Mouse (Mus musculus): ENCODE results near the gene Olfr148. TPM values are rescaled to one million over a fixed set of nuclear protein-coding genes. Genes with fewer than 3 reads are reported as not detected.

Olfr148 gene
- polyA plus RNA-seq (2015; fragmentation: Nextera tagmentation; extraction: Ambion mirVana): not detected in 2 replicates

DNA sequence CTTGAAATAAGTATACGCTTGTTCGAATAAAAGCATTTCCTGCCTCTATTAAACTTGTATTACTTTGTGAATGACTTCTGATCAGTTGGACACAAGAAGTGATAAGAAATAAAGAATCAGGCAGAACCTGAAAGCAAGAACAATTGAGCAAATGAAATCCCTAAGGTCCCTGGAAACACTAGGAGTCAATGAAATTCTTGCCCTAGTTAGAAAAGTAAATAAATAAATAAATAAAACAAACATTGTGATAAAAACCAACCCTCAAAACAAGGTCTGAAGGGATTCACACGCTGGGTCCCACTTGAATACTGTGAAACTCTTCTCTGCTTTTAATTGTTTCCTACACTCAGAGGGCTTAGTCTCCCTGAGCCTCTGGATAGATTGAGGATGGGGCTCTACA is at the start of gene Olfr148:
Olfr148 (plus strand) TSS at position 301 of the 400 bp plus-strand sequence.
- Histone ChIP-seq H3K4me3 (replicated peaks; ENCODE audit: low read length) (no peak within 1 kb of the TSS), H3K4me1 (replicated peaks; ENCODE audit: control insufficient read depth, insufficient read depth, low read length) (no peaks in the 10 kb centered on the region), H3K9ac (replicated peaks; ENCODE audit: low read depth, low read length) (no peak within 1 kb of the TSS), H3K36me3 (ENCODE audit: control insufficient read depth, insufficient read depth) (no peaks in the 10 kb centered on the region), H3K27ac (ENCODE audit: low read length) (no peak within 1 kb of the TSS), H3K27me3 (replicated peaks; ENCODE audit: control insufficient read depth, insufficient read depth, low read length) (no peaks in the 10 kb centered on the region), H3K9me3 (ENCODE audit: control insufficient read depth, low read length) (no peaks in the 10 kb centered on the region), H3K4me2 (ENCODE audit: low read length) (no peak within 1 kb of the TSS)
- WGBS: 71% methylated on average over 3 of the region's 3 CpGs
- ATAC-seq: no peak

DNA sequence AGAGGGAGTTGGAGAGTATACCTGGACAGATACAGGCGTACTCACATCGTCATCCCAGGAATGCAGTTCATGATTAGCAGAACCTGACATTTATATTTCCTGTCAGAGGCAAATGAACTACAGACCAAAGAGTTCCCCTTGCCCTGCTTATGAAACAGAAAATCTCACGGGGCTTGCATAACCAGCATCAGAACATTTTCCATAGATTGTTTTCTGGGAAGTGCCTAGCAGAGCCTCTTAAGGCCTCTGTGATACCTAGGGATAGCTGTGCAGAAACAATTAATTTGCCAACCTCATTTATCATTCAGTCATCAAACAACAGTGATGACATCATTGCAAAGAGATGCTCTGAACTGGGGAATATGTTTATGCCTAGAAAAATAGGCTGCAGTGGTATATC is 35.0 kb upstream of the Olfr148 start, which contains the start of gene Olfr959:
Olfr959 (minus strand) TSS at position 101 of the 400 bp plus-strand sequence.
- 86% methylated on average over 3 of the region's 3 CpGs for WGBS
- Histone ChIP-seq H3K4me1 (replicated peaks; ENCODE audit: control insufficient read depth, insufficient read depth, low read length) (no peaks in the 10 kb centered on the region), H3K36me3 (ENCODE audit: control insufficient read depth, insufficient read depth) (no peaks in the 10 kb centered on the region), H3K9me3 (ENCODE audit: control insufficient read depth, low read length) (no peaks in the 10 kb centered on the region), H3K27ac (ENCODE audit: low read length) (no peak within 1 kb of the TSS), H3K4me2 (ENCODE audit: low read length) (no peak within 1 kb of the TSS), H3K4me3 (replicated peaks; ENCODE audit: low read length) (no peak within 1 kb of the TSS), H3K27me3 (replicated peaks; ENCODE audit: control insufficient read depth, insufficient read depth, low read length) (no peaks in the 10 kb centered on the region), H3K9ac (replicated peaks; ENCODE audit: low read depth, low read length) (no peak within 1 kb of the TSS)
- ATAC-seq: no peak

DNA sequence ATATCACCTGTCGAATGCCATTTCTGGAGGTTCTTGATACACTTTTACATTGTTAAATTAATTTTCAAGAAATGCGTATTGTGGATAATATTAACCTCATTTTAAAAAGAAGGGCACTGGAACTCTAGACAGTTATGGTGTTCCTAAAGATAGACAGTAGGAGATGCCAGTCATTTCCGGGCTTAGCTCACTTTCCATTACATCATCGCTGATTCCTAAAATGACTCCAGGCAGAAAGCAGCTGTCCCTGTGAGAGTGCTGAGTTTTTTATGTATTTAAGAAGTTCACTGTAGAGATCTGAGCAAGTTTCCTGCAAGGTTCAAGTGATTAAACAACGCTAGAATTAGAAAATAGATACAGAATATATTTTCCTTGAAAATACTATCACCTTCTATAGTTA is 33.4 kb upstream of the Olfr148 start:
- Histone ChIP-seq H3K36me3 (ENCODE audit: control insufficient read depth, insufficient read depth) (no peaks in the 10 kb centered on the region), H3K27me3 (replicated peaks; ENCODE audit: control insufficient read depth, insufficient read depth, low read length) (no peaks in the 10 kb centered on the region), H3K27ac (ENCODE audit: low read length) (no peak overlapping the region), H3K4me3 (replicated peaks; ENCODE audit: low read length) (no peak overlapping the region), H3K9ac (replicated peaks; ENCODE audit: low read depth, low read length) (no peak overlapping the region), H3K4me1 (replicated peaks; ENCODE audit: control insufficient read depth, insufficient read depth, low read length) (no peaks in the 10 kb centered on the region), H3K9me3 (ENCODE audit: control insufficient read depth, low read length) (no peaks in the 10 kb centered on the region), H3K4me2 (ENCODE audit: low read length) (no peak overlapping the region)
- 91% methylated on average over 5 of the region's 5 CpGs for WGBS
- ATAC-seq: no peak

DNA sequence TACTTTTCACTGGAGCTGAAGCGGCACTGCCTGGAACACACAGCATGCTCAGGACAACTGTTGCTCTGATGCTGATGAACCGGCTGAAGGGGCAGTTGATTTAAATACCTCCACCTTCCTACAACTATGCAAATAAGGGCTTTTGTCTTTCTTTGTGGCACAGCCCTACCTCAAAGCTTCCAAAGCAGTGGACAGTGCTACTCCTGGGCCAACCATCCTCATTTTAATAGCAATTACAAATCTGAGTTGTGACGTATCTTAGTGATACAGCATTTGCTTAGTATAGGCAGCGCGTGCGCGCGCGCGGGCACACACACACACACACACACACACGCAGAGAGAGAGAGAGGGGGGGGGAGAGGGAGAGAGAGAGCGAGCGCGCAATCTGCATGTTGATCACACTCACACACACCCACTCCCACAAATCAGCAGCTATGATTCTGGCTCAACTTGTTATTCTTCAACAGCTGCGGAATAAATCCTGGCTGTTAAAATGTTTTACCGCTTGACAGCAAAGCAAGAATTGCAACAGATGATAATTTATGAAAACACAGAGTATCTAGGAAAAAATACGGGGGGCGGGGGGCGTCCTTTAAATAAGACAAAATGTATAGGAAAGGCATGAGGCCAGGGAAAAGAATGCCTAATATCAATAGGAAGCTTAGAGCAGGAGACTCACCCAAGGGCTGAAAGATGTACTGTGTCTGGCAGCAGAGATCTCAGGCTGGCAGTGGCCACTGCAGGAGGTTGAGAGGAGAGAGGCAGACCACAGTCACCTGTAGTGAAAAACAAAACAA is 7.7 kb upstream of the Olfr148 start:
- Histone ChIP-seq H3K9ac (replicated peaks; ENCODE audit: low read depth, low read length) (peak overlapping the region; percentile 43; the same call in 1 of the 2 replicates), H3K4me1 (replicated peaks; ENCODE audit: control insufficient read depth, insufficient read depth, low read length) (peaks cover 10% of the 10 kb centered on the region), H3K9me3 (ENCODE audit: control insufficient read depth, low read length) (no peaks in the 10 kb centered on the region), H3K4me2 (ENCODE audit: low read length) (peak overlapping the region; percentile 63), H3K36me3 (ENCODE audit: control insufficient read depth, insufficient read depth) (no peaks in the 10 kb centered on the region), H3K4me3 (replicated peaks; ENCODE audit: low read length) (peak overlapping the region; percentile 42), H3K27me3 (replicated peaks; ENCODE audit: control insufficient read depth, insufficient read depth, low read length) (no peaks in the 10 kb centered on the region), H3K27ac (ENCODE audit: low read length) (peak overlapping the region; percentile 59; the same call in 1 of the 2 replicates)
- peak; percentile 95 for ATAC-seq
- 0% methylated on average over 19 of the region's 19 CpGs for WGBS

DNA sequence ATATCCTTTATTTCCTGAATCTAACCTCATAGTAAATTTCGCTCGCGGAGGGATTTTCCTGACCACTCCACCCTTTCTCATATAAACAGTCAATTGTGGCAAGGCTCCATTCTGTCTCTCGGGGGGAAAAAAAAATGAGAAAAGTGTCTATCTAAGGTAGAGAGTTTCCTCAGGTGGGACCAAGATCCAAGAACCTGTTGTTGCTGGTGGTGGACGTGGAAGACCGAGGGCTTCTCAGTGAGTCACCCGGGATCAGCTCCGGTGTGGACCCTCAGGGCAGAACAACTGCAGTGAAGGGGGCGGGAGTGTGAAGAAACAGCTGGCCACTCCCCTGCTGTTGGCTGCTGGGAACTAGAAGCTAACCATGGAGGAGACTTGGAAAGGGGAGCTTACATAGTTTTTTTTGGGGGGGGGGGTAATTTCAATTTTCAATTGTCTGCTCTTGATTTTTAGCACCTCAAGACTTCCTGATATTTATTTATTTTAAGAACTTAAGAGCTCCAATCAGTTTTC is 7.1 kb upstream of the Olfr148 start:
- H3K27me3 ChIP-seq (replicated peaks; ENCODE audit: control insufficient read depth, insufficient read depth, low read length): no peaks in the 10 kb centered on the region
- H3K4me1 ChIP-seq (replicated peaks; ENCODE audit: control insufficient read depth, insufficient read depth, low read length): peaks cover 10% of the 10 kb centered on the region
- no peaks in the 10 kb centered on the region for H3K9me3 ChIP-seq (ENCODE audit: control insufficient read depth, low read length)
- H3K4me3 ChIP-seq (replicated peaks; ENCODE audit: low read length): peak overlapping the region; percentile 42
- peak overlapping the region; percentile 59; the same call in 1 of the 2 replicates for H3K27ac ChIP-seq (ENCODE audit: low read length)
- peak overlapping the region; percentile 43; the same call in 1 of the 2 replicates for H3K9ac ChIP-seq (replicated peaks; ENCODE audit: low read depth, low read length)
- peak overlapping the region; percentile 63 for H3K4me2 ChIP-seq (ENCODE audit: low read length)
- peak; percentile 27; the same call in 1 of the 2 replicates for ATAC-seq
- no peaks in the 10 kb centered on the region for H3K36me3 ChIP-seq (ENCODE audit: control insufficient read depth, insufficient read depth)
- 0% methylated on average over 9 of the region's 9 CpGs for WGBS

DNA sequence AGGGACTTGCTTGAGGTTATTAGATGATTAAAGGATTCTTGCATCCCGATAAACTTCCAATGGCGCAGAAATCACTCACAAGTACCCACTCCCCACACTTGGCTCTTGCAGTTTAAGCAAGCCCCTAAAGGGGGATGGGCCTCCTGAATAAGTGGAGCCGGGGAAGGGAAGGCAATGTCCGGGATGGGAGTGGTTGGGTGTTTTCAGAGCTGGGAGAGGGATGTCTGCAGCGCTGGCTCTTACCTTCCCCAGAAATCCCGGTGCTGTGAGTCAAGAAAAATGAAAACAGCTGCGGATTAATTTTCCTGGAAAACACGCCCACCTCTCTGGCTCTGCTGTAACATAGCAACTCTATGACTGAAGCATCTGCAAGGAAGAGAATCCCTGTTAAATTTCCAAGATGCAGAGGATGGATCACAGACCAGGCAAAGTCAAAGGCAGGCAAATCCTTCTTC is 6.4 kb upstream of the Olfr148 start, which contains the start of gene AW551984:
AW551984 (minus strand) TSS at position 405 of the 455 bp plus-strand sequence.
- Histone ChIP-seq H3K36me3 (ENCODE audit: control insufficient read depth, insufficient read depth) (no peaks in the 10 kb centered on the region), H3K9me3 (ENCODE audit: control insufficient read depth, low read length) (no peaks in the 10 kb centered on the region), H3K4me1 (replicated peaks; ENCODE audit: control insufficient read depth, insufficient read depth, low read length) (peaks cover 10% of the 10 kb centered on the region), H3K27ac (ENCODE audit: low read length) (no peak within 1 kb of the TSS), H3K27me3 (replicated peaks; ENCODE audit: control insufficient read depth, insufficient read depth, low read length) (no peaks in the 10 kb centered on the region), H3K4me2 (ENCODE audit: low read length) (peak within 1 kb of the TSS; percentile 63), H3K4me3 (replicated peaks; ENCODE audit: low read length) (peak within 1 kb of the TSS; percentile 42), H3K9ac (replicated peaks; ENCODE audit: low read depth, low read length) (peak within 1 kb of the TSS; percentile 43; the same call in 1 of the 2 replicates)
- under 1% methylated on average over 8 of the region's 8 CpGs for WGBS
- ATAC-seq: peak; percentile 29

DNA sequence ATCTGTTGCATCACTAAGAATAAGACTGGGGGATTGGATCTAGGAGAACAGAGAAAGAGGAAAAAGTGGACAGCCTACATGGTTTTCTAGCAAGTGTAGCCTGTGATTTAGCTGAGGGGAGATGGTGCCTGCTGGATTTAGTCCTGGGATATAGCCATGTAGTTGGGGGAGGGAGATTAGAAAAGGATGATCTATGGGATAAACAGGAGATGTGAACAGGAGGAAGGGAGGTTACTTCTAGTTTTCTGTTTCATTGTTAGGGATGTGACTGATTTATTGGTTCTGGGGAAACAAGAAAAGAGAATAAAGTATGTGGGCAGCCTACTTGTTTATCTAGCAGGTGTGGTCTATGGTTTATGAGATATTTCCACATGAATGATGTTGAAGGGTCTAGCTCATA is 2.0 kb upstream of the Olfr148 start:
- Histone ChIP-seq H3K27ac (ENCODE audit: low read length) (no peak overlapping the region), H3K27me3 (replicated peaks; ENCODE audit: control insufficient read depth, insufficient read depth, low read length) (no peaks in the 10 kb centered on the region), H3K4me3 (replicated peaks; ENCODE audit: low read length) (no peak overlapping the region), H3K4me2 (ENCODE audit: low read length) (no peak overlapping the region), H3K4me1 (replicated peaks; ENCODE audit: control insufficient read depth, insufficient read depth, low read length) (peaks cover 4% of the 10 kb centered on the region), H3K9me3 (ENCODE audit: control insufficient read depth, low read length) (no peaks in the 10 kb centered on the region), H3K9ac (replicated peaks; ENCODE audit: low read depth, low read length) (no peak overlapping the region), H3K36me3 (ENCODE audit: control insufficient read depth, insufficient read depth) (no peaks in the 10 kb centered on the region)
- ATAC-seq: no peak

DNA sequence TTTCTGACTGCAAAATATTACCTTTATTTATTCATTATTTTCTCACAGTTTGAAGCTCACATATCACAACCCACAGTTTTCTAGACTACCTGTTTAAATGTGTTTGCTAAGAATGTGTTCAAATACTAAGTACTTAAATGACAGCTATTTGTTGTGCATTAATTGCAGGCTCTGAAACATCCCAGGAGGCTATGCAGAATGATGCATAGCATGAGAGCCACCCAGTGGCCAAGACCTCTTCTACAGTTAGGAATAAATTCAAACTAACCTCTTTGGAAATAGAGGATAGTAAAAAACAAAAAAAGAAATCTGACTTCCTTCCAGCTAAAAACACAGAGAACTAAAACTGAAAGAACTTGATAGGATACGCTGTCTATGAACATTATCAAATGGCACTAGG is 1.5 kb downstream of the Olfr148 start:
- Histone ChIP-seq H3K9me3 (ENCODE audit: control insufficient read depth, low read length) (no peaks in the 10 kb centered on the region), H3K4me2 (ENCODE audit: low read length) (no peak overlapping the region), H3K36me3 (ENCODE audit: control insufficient read depth, insufficient read depth) (no peaks in the 10 kb centered on the region), H3K27ac (ENCODE audit: low read length) (no peak overlapping the region), H3K27me3 (replicated peaks; ENCODE audit: control insufficient read depth, insufficient read depth, low read length) (no peaks in the 10 kb centered on the region), H3K9ac (replicated peaks; ENCODE audit: low read depth, low read length) (no peak overlapping the region), H3K4me3 (replicated peaks; ENCODE audit: low read length) (no peak overlapping the region), H3K4me1 (replicated peaks; ENCODE audit: control insufficient read depth, insufficient read depth, low read length) (no peaks in the 10 kb centered on the region)
- WGBS: 67% methylated on average over 1 of the region's 1 CpGs
- ATAC-seq: peak; percentile 81

DNA sequence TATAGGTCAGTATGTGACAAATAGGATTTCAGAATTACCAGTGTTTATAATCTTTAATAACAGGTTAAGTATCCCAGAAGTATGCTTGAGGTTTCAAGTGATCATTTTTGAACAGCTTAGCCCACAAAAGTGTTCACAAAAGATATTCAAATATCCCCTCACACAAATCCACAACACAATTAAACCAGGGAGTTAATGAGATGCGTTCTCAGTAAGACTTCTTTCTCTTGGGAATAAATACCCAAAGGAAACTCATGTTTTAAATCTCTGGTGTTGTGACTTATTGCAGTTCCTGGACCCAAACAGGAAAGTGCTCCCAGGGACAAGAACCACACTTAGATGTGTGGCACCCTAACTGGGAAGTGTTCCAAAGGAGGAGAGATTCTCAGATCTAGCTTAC is 10.6 kb downstream of the Olfr148 start, which contains the start of gene Olfr960:
Olfr960 (plus strand) TSS at position 301 of the 400 bp plus-strand sequence.
- Histone ChIP-seq H3K9ac (replicated peaks; ENCODE audit: low read depth, low read length) (no peak within 1 kb of the TSS), H3K4me3 (replicated peaks; ENCODE audit: low read length) (no peak within 1 kb of the TSS), H3K36me3 (ENCODE audit: control insufficient read depth, insufficient read depth) (no peaks in the 10 kb centered on the region), H3K27me3 (replicated peaks; ENCODE audit: control insufficient read depth, insufficient read depth, low read length) (no peaks in the 10 kb centered on the region), H3K9me3 (ENCODE audit: control insufficient read depth, low read length) (no peaks in the 10 kb centered on the region), H3K4me2 (ENCODE audit: low read length) (no peak within 1 kb of the TSS), H3K27ac (ENCODE audit: low read length) (no peak within 1 kb of the TSS), H3K4me1 (replicated peaks; ENCODE audit: control insufficient read depth, insufficient read depth, low read length) (no peaks in the 10 kb centered on the region)
- no peak for ATAC-seq
- WGBS: 37% methylated on average over 1 of the region's 1 CpGs
